Mouse (Mus musculus): ENCODE data around the gene Lcn10. TPM values are rescaled to one million over a fixed set of nuclear protein-coding genes. Genes with fewer than 3 reads are reported as not detected.
"Not testable (repeated sequence)": the region's sequence is repeated elsewhere in the genome, so short reads cannot be mapped to it uniquely, and the experiment has no call there.

The Lcn10 gene
- polyA plus RNA-seq, 1 experiment from 2014 or later = not detected

DNA sequence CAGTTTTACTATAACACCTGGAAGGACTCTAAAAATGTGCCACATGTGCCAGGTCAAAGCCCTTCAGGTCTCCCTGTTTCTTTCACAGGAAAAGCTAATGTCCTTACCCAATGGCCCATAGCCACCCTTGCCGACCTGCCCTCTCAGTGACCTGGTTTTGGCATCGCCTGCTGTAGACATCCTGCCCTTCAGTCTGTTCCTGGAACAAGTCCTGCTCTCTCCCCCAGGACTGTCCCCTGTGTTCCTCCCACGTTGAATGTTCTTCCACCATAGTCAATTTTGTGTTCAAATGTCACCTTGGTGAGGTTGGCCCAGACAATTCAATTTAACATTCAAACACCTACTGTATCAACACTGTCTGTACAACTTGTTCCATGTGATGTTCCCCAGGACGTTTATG is 14.4 kb downstream of the Lcn10 start:
- no peak for ATAC-seq (ENCODE audit: low read depth)
- Histone ChIP-seq H3K9ac (ENCODE audit: low read depth, low read length) (no peak overlapping the region), H3K4me1 (ENCODE audit: control insufficient read depth, insufficient read depth, low read length) (no peaks in the 10 kb centered on the region), H3K27me3 (replicated peaks; ENCODE audit: control insufficient read depth, insufficient read depth, low read length) (no peaks in the 10 kb centered on the region), H3K27ac (replicated peaks; ENCODE audit: low read depth, low read length) (no peak overlapping the region), H3K9me3 (ENCODE audit: control insufficient read depth, low read length) (no peaks in the 10 kb centered on the region), H3K36me3 (ENCODE audit: control insufficient read depth, insufficient read depth, low read length) (no peaks in the 10 kb centered on the region), H3K4me2 (ENCODE audit: low read depth, low read length) (no peak overlapping the region), H3K4me3 (ENCODE audit: low read depth, low read length) (no peak overlapping the region)
- no peak for DNase-seq (ENCODE audit: low spot score)
- 53% methylated on average over 4 of the region's 4 CpGs for WGBS

- Histone ChIP-seq H3K36me3 (ENCODE audit: control insufficient read depth, insufficient read depth, low read length) (no peaks in the 10 kb centered on the region), H3K27ac (replicated peaks; ENCODE audit: low read depth, low read length) (no peak overlapping the region), H3K4me2 (ENCODE audit: low read depth, low read length) (no peak overlapping the region), H3K9ac (ENCODE audit: low read depth, low read length) (no peak overlapping the region), H3K27me3 (replicated peaks; ENCODE audit: control insufficient read depth, insufficient read depth, low read length) (no peaks in the 10 kb centered on the region), H3K9me3 (ENCODE audit: control insufficient read depth, low read length) (no peaks in the 10 kb centered on the region), H3K4me3 (ENCODE audit: low read depth, low read length) (no peak overlapping the region), H3K4me1 (ENCODE audit: control insufficient read depth, insufficient read depth, low read length) (no peaks in the 10 kb centered on the region)
- DNase-seq (ENCODE audit: low spot score) (no peak), ATAC-seq (ENCODE audit: low read depth) (no peak)
- 89% methylated on average over 2 of the region's 2 CpGs for WGBS
Measured at GRCm38 (mm10) chr2:25698696-25699095, 16.2 kb downstream of the Lcn10 start.

GRCm38 (mm10) chr2:25699743-25700142 is 17.2 kb downstream of the Lcn10 start, which contains the start of gene Obp2a:
Obp2a (plus strand) TSS chr2:25700043.
- not testable (repeated sequence) for H3K4me3 ChIP-seq (ENCODE audit: low read depth, low read length); ATAC-seq (ENCODE audit: low read depth); H3K4me1 ChIP-seq (ENCODE audit: control insufficient read depth, insufficient read depth, low read length); H3K27ac ChIP-seq (replicated peaks; ENCODE audit: low read depth, low read length); H3K9ac ChIP-seq (ENCODE audit: low read depth, low read length); H3K4me2 ChIP-seq (ENCODE audit: low read depth, low read length); H3K27me3 ChIP-seq (replicated peaks; ENCODE audit: control insufficient read depth, insufficient read depth, low read length); H3K9me3 ChIP-seq (ENCODE audit: control insufficient read depth, low read length); DNase-seq (ENCODE audit: low spot score); H3K36me3 ChIP-seq (ENCODE audit: control insufficient read depth, insufficient read depth, low read length)
- 53% methylated on average over 2 of the region's 3 CpGs for WGBS

DNA sequence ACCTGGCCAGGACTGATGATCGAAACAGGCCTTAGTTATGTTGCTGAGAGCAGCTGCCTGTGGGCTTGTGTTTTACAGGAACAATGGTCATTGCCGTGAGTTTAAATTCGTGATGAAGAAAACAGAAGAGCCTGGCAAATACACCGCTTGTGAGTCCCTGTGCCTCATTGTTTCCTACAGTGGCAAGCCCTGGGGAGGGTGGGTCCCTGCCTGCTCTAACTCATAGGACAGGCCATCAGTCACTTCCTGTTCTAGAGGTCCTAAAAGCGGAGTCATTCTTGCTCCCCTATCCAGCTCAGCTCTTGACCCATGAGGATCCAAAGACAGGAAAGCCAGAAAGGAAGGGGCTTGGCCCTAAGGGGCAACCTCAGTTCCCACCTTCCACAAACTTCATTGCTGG is 18.5 kb downstream of the Lcn10 start:
- DNase-seq (ENCODE audit: low spot score) = no peak
- H3K27me3 ChIP-seq (replicated peaks; ENCODE audit: control insufficient read depth, insufficient read depth, low read length) = no peaks in the 10 kb centered on the region
- 76% methylated on average over 5 of the region's 5 CpGs for WGBS
- no peak overlapping the region for H3K27ac ChIP-seq (replicated peaks; ENCODE audit: low read depth, low read length)
- no peaks in the 10 kb centered on the region for H3K9me3 ChIP-seq (ENCODE audit: control insufficient read depth, low read length)
- no peak overlapping the region for H3K4me2 ChIP-seq (ENCODE audit: low read depth, low read length)
- no peak overlapping the region for H3K9ac ChIP-seq (ENCODE audit: low read depth, low read length)
- ATAC-seq (ENCODE audit: low read depth) = no peak
- H3K4me1 ChIP-seq (ENCODE audit: control insufficient read depth, insufficient read depth, low read length) = no peaks in the 10 kb centered on the region
- no peaks in the 10 kb centered on the region for H3K36me3 ChIP-seq (ENCODE audit: control insufficient read depth, insufficient read depth, low read length)
- no peak overlapping the region for H3K4me3 ChIP-seq (ENCODE audit: low read depth, low read length)

GRCm38 (mm10) chr2:25703706-25704105 is 21.2 kb downstream of the Lcn10 start:
- ATAC-seq (ENCODE audit: low read depth) = no peak
- Histone ChIP-seq H3K9me3 (ENCODE audit: control insufficient read depth, low read length) (no peaks in the 10 kb centered on the region), H3K36me3 (ENCODE audit: control insufficient read depth, insufficient read depth, low read length) (no peaks in the 10 kb centered on the region), H3K27me3 (replicated peaks; ENCODE audit: control insufficient read depth, insufficient read depth, low read length) (no peaks in the 10 kb centered on the region), H3K27ac (replicated peaks; ENCODE audit: low read depth, low read length) (no peak overlapping the region), H3K9ac (ENCODE audit: low read depth, low read length) (no peak overlapping the region), H3K4me3 (ENCODE audit: low read depth, low read length) (no peak overlapping the region), H3K4me1 (ENCODE audit: control insufficient read depth, insufficient read depth, low read length) (0 out of 2 replicates have a peak, but pooled peaks cover 8% of the 10 kb centered on the region), H3K4me2 (ENCODE audit: low read depth, low read length) (no peak overlapping the region)
- DNase-seq (ENCODE audit: low spot score) = no peak
- 83% methylated on average over 4 of the region's 4 CpGs for WGBS

DNA sequence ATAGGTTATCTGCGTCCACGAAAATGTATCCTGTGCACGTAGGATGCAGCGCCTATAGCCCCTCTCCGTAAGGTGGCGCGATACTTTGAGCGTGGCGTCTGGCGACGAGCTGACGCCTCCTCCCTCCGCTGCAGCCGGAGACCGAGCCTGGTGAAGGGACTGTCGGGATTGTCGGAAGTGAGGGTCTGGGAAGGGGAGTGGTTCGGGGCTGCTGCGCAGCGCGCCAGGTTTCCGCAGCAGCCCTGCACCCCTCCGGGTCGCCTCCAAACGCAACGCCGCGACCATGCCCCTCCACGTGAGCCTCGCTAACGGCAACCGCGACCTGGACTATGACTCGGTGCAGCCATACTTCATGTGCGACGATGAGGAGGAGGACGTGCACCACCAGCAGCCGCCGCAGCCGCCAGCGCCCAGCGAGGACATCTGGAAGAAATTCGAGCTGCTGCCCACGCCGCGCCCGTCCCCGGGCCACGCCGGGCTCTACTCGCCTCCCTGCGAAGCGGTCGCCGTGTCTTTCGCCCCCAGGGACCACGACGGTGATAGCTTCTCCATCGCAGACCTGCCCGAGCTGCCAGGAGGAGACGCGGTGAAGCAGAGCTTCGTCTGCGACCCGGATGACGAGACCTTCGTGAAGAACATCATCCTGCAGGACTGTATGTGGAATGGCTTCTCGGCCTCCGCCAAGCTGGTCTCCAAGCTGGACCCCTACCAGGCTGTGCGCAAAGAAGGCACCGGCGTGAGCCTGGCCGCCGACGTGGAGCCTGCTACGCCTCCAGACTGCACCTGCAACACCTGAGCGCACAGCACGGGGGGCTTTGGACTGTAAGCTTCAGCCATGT is 24.3 kb downstream of the Lcn10 start, which contains the start of gene Bmyc:
Gene Bmyc, plus strand, starts transcription at position 97 of the 839 bp plus-strand sequence.
- peak; percentile 96 for ATAC-seq (ENCODE audit: low read depth)

GRCm38 (mm10) chr2:25708121-25708520 is 25.6 kb downstream of the Lcn10 start:
- peaks cover 12% of the 10 kb centered on the region; the same call in 1 of the 2 replicates for H3K4me1 ChIP-seq (ENCODE audit: control insufficient read depth, insufficient read depth, low read length)
- H3K27ac ChIP-seq (replicated peaks; ENCODE audit: low read depth, low read length) = no peak overlapping the region
- DNase-seq (ENCODE audit: low spot score) = peak; percentile 33
- 71% methylated on average over 2 of the region's 2 CpGs for WGBS
- H3K9ac ChIP-seq (ENCODE audit: low read depth, low read length) = 0 out of 2 replicates have a peak overlapping the region, but pooled peaks have one; percentile 14
- no peaks in the 10 kb centered on the region for H3K27me3 ChIP-seq (replicated peaks; ENCODE audit: control insufficient read depth, insufficient read depth, low read length)
- H3K36me3 ChIP-seq (ENCODE audit: control insufficient read depth, insufficient read depth, low read length) = no peaks in the 10 kb centered on the region
- no peak for ATAC-seq (ENCODE audit: low read depth)
- no peaks in the 10 kb centered on the region for H3K9me3 ChIP-seq (ENCODE audit: control insufficient read depth, low read length)
- H3K4me2 ChIP-seq (ENCODE audit: low read depth, low read length) = peak overlapping the region; percentile 94
- no peak overlapping the region for H3K4me3 ChIP-seq (ENCODE audit: low read depth, low read length)

More for the DNA sequence above, 24.3 kb downstream of the Lcn10 start, which contains the start of gene Bmyc:
- no peaks in the 10 kb centered on the region for H3K27me3 ChIP-seq (replicated peaks; ENCODE audit: control insufficient read depth, insufficient read depth, low read length)
- H3K4me3 ChIP-seq (ENCODE audit: low read depth, low read length) = peak within 1 kb of the TSS; percentile 79
- under 1% methylated on average over 67 of the region's 78 CpGs for WGBS
- no peaks in the 10 kb centered on the region for H3K9me3 ChIP-seq (ENCODE audit: control insufficient read depth, low read length)
- peak within 1 kb of the TSS; percentile 94 for H3K4me2 ChIP-seq (ENCODE audit: low read depth, low read length)
- peak within 1 kb of the TSS; percentile 80 for H3K27ac ChIP-seq (replicated peaks; ENCODE audit: low read depth, low read length)
- no peaks in the 10 kb centered on the region for H3K36me3 ChIP-seq (ENCODE audit: control insufficient read depth, insufficient read depth, low read length)
- peak; percentile 95 for DNase-seq (ENCODE audit: low spot score)
- peak within 1 kb of the TSS; percentile 82 for H3K9ac ChIP-seq (ENCODE audit: low read depth, low read length)
- H3K4me1 ChIP-seq (ENCODE audit: control insufficient read depth, insufficient read depth, low read length) = peaks cover 12% of the 10 kb centered on the region; the same call in 1 of the 2 replicates

DNA sequence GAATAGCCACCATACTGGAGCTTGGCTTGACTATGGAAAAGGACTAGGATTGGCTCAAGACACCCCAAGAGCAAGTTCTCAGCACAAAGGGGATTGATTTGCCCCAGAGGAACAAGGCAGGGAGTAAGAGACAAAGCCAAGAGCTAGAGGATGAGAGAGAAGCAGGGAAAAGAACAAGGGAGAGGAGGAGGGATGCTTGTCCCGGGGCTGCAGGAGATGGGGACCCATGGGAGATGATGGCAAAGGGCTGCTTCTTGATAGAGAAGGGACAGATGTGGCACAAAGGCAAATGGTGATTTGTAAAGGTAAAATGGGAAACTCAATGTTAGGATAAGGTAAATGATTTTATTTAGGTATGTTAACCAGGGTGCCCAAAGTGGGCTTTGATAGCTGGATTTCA is 26.5 kb downstream of the Lcn10 start:
- H3K27me3 ChIP-seq (replicated peaks; ENCODE audit: control insufficient read depth, insufficient read depth, low read length); H3K9me3 ChIP-seq (ENCODE audit: control insufficient read depth, low read length); H3K27ac ChIP-seq (replicated peaks; ENCODE audit: low read depth, low read length); H3K4me3 ChIP-seq (ENCODE audit: low read depth, low read length); H3K9ac ChIP-seq (ENCODE audit: low read depth, low read length); DNase-seq (ENCODE audit: low spot score); H3K36me3 ChIP-seq (ENCODE audit: control insufficient read depth, insufficient read depth, low read length); H3K4me2 ChIP-seq (ENCODE audit: low read depth, low read length); ATAC-seq (ENCODE audit: low read depth): not testable (repeated sequence)
- H3K4me1 ChIP-seq (ENCODE audit: control insufficient read depth, insufficient read depth, low read length) = peaks cover 12% of the 10 kb centered on the region; the same call in 1 of the 2 replicates
- 75% methylated on average over 1 of the region's 1 CpGs for WGBS
